Mouse (Mus musculus): ENCODE measurements around the gene Ccdc9b.

- TF ChIP-seq CTCF (conservative IDR thresholded peaks at IDR 0.05; ENCODE audit: low read length) (no peak), POU5F1 (IDR thresholded peaks at IDR 0.05; ENCODE audit: borderline replicate concordance, low read length) (no peak)
These were observed 19.8 kb upstream of the Ccdc9b start for GRCm38 (mm10) chr2:118782303-118782702.

All from E14TG2a.4 (cell line).